Mouse (Mus musculus) spleen, postnatal 4 days (tissue): ENCODE measurements around the gene Unkl.

Source experiments
- DNase-seq, 2 experiments: peaks; one replicate each; pipeline ENCODE4 v3.0.0; 2022; ENCODE audit warnings: low spot score in 2 of 2

Unkl gene

DNA sequence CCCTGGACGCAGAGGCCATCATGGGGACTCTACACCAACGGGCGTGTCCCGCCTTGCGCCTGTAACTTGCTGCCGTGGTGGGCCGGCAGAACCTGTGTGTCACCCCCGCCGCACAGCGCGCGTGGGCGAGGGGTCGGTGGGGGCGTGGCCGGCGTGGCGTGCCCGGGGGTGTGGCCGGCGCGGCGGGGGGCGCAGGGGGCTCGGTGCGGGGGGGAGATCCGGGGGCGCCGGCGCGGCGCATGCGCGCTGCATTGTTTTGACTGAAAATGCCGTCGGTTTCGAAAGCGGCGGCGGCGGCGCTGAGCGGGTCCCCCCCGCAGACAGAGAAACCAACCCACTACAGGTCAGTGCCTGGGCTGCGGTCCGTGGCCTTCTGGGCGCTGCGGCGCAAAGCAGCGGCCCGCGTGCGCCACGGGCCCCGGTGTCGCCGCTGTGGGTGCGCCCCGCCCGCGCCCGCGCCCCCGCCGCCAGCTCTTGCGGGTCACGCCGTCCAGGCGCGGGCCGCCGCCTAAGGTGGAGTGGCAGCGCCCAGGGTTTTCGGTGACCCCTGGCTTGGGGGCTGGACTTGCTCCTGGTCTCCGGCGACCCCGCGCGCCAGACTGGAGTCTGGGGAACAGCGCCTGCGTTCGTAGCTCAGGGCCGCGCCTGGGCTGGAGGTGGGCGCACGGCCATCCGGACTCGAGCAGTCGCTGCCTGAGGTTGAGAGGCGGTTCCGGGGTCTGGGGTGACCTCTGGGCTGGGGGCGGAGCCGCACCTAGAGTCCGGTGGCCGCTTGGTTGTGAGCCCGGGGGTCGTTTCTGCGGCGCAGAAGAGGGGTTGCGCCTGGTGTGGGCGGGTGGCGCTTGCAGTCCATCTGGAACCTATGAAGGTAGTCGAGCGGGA, at the start of gene Unkl:
TSS of gene Unkl (plus strand) at position 248 of the 882 bp plus-strand sequence.
- DNase-seq = peak; percentile 70 to 87

DNA sequence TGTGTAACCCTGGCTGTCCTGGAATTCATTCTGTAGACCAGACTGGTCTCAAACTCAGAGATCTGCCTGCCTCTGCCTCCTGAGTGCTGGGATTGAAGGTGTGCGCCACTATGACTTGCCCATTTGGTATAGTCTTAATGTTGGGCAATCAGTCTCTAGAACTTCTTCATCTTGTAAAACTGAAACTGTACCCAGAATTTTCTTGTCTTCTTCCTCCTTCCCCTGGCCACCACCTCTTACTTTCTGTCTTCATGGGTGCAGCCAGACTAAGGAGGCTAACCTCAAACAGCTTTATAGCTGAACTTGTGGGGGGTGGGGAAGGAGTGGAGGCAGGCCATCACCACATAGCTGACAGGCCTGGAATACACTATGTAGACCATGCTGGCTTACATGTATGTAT, 49.4 kb upstream of the Unkl start:
- no peak for DNase-seq

DNA sequence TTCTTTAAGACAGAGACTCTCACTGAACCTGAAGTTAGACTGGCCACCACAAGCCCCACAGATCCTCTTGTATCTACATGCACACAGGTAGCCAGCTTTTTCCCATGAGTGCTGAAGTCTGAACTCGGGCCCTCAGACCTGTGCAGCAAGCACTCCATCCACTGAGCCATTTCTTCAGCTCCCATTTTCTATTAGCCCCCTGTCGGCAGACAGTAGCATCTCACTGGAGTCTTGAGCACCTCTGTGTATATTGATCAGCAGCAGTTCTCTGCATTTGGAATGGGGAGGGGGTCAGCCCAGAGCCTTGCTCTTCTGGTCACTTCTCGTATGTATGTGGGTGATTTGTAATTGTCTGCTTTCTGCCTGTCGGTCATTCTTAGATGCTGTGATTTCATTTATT, 48.2 kb upstream of the Unkl start:
- no peak for DNase-seq

- DNase-seq = no peak
Measured at GRCm38 (mm10) chr17:25162161-25162560, 26.0 kb upstream of the Unkl start, which contains the start of gene Ccdc154. Gene Ccdc154, plus strand, starts transcription at chr17:25162461.

GRCm38 (mm10) chr17:25163387-25163786, 24.8 kb upstream of the Unkl start:
- no peak for DNase-seq

GRCm38 (mm10) chr17:25164770-25165169, 23.4 kb upstream of the Unkl start:
- DNase-seq = no peak

GRCm38 (mm10) chr17:25165970-25166671, 22.1 kb upstream of the Unkl start:
- no peak for DNase-seq

DNA sequence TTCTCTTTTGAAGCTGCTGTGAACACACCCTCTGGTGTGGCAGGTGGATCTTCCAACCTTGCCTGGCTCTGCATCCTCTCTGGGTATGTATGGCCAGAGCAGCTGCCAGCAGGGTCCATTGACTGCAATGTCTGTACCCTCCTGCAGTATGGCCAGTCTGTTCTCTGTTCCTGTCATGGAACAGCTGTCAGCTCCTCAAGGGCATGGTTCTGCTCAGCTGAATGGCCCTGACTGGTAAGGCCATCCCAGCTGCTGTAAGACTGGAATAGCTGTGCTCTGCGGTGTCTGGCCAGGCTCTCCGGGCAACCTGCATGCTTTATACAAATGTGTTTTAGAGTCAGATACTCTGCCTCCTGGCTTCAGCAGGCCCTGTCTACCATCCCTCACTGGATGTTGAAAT, 18.5 kb upstream of the Unkl start:
- DNase-seq = no peak

GRCm38 (mm10) chr17:25172558-25172957, 15.6 kb upstream of the Unkl start:
- no peak for DNase-seq

- no peak for DNase-seq
Measured at GRCm38 (mm10) chr17:25175411-25175810, 12.8 kb upstream of the Unkl start, which contains the start of gene Gm38655. Gene Gm38655, minus strand, starts transcription at chr17:25175471.

GRCm38 (mm10) chr17:25183232-25183631, 5.0 kb upstream of the Unkl start:
- no peak for DNase-seq

DNA sequence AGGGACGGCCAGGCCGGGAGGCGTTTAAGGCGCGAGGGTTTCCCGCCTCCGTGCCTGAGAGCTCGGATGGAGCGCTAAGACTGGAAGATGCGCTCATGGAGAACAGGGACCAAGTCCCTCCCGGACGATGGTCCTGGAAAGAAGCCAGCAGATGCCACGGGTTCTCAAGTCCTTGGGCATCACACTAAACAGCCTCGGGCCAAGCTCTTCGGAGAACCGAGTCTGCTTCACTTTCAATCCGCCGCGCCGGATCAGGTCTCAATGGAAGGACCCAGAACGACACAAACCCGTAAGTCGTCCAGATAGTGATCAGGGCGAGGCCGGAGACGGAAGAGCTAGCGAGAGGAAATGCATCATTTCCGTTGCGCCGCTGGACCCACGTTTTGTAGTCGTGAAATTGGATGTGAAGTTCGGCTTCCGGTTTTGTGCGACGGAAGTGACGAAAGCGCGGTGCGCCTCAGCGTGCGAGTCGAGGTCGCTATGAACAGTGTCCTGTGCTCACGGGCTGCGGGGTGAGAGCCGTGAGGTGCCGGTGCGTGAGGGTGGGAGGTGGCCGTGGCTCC, 4.0 kb upstream of the Unkl start, which contains the start of gene BC003965:
TSS of gene BC003965 (plus strand) at position 426 of the 563 bp plus-strand sequence.
- peak; percentile 93 to 97 for DNase-seq

GRCm38 (mm10) chr17:25184961-25185360, 3.2 kb upstream of the Unkl start:
- no peak for DNase-seq

- DNase-seq = no peak
Measured at GRCm38 (mm10) chr17:25187784-25188149, 430 bp upstream of the Unkl start.

DNA sequence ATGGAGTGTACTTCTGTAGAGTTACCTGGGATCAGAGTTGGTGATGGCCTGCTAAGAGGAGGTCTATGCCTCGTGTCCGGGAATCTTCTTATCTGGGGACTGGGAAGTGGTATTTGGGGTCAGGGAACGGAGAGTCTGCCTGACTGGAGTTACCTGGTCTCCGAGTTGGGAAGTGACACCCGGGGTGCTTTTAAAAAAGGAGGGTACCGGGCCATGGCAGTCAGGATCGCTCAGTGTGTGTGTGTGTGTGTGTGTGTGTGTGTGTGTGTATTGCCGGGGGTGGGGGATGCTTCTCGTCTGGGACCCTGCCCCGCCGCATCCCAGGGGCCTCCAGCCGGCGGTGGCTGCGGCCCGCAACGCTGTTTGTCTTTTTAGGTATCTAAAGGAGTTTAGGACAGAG, 894 bp downstream of the Unkl start:
- no peak for DNase-seq

DNA sequence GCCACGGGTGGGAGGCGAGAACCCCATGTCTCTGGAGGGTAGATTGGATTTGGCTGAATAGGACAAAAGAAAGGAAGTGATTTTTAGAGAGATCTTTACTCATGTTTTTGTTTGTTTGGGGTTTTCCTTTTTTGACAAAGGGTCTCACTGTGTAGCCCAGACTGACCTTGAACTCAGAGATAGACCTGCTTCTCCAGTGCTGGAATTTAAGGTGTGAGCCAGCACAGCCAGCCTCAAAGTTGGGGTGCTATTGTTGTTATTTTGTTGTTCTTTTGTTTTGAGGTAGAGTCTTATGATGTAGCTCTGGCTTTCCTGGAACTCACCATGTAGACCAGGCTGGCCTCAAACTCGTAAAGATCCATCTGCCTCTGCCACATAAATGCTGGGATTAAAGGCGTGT, 14.2 kb downstream of the Unkl start:
- DNase-seq = no peak

DNA sequence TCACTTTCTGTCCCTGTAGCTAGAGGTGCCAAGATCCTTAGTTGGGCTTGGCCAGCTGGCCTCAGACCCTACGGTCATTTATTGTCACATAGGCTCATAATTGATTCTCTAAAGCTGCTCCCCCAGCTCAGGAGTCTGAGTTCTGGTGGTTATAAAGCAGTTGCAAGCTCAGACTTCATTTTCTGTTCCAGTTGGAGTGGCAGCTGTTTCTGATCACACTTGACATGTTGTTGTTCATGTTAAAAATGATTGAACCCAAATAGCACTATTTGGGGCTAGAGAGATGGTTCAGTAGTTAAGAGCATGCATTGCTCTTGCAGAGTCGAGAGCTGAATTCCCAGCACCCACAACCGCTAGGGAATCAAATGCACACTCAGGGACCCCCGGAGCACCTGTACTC, 21.8 kb downstream of the Unkl start:
- no peak for DNase-seq

GRCm38 (mm10) chr17:25210680-25211466, 22.7 kb downstream of the Unkl start:
- DNase-seq = no peak

DNA sequence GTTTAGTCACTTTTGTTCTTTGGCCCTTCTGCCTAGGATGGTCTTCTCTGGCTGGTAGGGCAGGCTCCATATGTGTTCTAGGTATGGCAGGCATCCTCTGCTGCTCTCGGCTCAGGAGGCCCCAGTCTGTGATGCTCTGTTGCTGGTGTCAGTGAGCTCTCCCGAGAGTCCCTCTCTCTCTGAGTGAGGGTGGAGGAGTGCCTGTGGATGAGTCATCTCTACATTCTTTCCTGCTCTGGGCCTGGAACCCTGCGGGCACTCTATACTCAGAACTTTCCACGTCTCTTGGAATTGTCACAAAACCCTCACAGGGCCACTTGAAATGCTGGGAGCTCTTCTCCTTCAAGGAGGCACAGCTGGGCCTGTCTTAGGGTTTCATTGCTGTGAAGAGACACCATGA, 23.5 kb downstream of the Unkl start:
- DNase-seq = no peak

- DNase-seq = no peak
Measured at GRCm38 (mm10) chr17:25215431-25215830, 27.2 kb downstream of the Unkl start.

- no peak for DNase-seq
Measured at GRCm38 (mm10) chr17:25218967-25219366, 30.8 kb downstream of the Unkl start.
